Mouse (Mus musculus) Patski (cell line): ENCODE results near the gene Trappc2. TPM values are rescaled to one million over a fixed set of nuclear protein-coding genes. Genes with fewer than 3 reads are reported as not detected.

Source experiments
- ATAC-seq: fragments of 100-300 bp; one replicate; pipeline ENCODE4 v1.8.0; 2021
- CTCF ChIA-PET: fragments of 350-600 bp; sonication (Branson Sonifier 250); formaldehyde crosslinking; loops from one replicate; lab custom pipeline; 2022; ENCODE audit warnings: inconsistent platforms; lab: Charles Lee
- POLR2A ChIA-PET: fragments of 350-600 bp; sonication (Branson Sonifier 250); formaldehyde crosslinking; loops from one replicate; lab custom pipeline; 2022; ENCODE audit warnings: antibody characterized with exemption, inconsistent platforms; lab: Charles Lee
- DNase-seq: peaks from one replicate; pipeline ENCODE4 v3.0.0-alpha.2; 2011; ENCODE audit warnings: low read depth, low spot score
- H3K27me3 ChIP-seq: fragments of 371-371 bp; one replicate; pipeline ENCODE4 v1.5.1; 2021
- CTCF ChIP-seq: fragments of 100-300 bp; IDR thresholded peaks from one replicate; pipeline ENCODE4 v1.5.1; 2021
- in situ Hi-C: fragments of 300-500 bp; cut with MboI; formaldehyde crosslinking; loops from 3 replicates; pipeline ENCODE4 v1.11.1; 2018; ENCODE audit warnings: low pct_unique_long_range_greater_than_20kb, mixed read lengths
- polyA plus RNA-seq: library from polyadenylated mRNA; unstranded; gene quantifications from one replicate; pipeline ENCODE4 v1.2.3, GENCODE M21; 2021

The Trappc2 gene
- polyA plus RNA-seq: 14.4 TPM

DNA sequence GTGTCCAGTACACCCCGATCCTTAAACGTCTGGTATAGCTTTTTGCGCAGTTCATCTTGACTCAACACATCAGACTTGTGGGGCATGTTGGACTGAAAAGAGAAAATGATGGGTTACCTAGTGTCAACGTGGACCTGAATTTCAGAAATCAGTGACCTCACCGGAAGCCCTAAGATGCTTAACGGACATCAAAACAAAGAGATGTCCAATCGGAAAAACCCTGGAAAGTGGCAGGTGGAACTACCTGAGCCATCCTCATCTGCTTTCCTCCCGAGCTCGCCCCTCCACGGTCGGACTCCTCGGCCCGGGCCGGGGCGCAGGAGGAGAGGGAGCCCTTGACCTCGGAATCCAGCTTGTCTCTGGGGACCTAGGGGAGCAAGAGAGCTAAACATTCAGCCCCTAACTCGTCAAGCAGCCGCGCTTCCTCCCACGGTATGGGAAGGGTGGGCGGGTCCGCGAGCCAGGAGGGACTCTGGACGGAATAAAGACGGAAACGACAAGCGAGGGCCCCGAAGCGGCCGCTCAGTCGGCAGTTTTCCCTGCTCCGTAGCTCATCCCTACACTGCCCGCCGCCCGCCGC, at the start of gene Trappc2:
Gene Trappc2, plus strand, starts transcription at position 539 of the 580 bp plus-strand sequence.
- ATAC-seq (peak; percentile 40), DNase-seq (no peak)
- H3K27me3 ChIP-seq: peaks cover 8% of the 10 kb centered on the region
- ChIA-PET POLR2A (interaction anchor here (1.0 kb wide), 1 partner anchor 39 kb away, joined by 4 read pairs; the partner anchor contains the start of gene Rab9), CTCF (no interaction called here)
- TF ChIP-seq CTCF: no peak
- in situ Hi-C loops: loop anchor here (25.0 kb wide), 1 partner anchor 1903 kb away; no protein-coding TSS in a partner anchor

DNA sequence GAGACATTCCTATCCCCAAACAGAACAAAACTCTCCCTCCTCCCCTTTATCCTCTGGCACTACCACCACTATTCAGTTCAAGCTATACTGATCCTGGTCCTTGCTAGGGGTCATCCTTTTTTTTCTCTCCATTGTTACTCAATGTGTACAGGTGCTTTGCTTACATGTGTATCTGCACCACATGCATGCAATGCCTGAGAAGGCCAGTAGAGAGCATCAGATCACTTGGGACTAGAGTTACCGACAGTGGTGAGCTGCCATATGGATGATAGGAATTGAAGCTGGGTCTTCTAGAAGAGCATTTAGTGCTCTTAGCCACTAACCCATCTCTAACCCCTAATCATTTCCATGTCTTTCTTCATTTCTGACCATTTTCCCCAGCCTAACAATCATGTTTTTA, 46.6 kb upstream of the Trappc2 start:
- peak; percentile 22 for TF ChIP-seq CTCF
- ChIA-PET CTCF (interaction anchor here (0.6 to 1.5 kb wide), 2 partner anchors 11 to 22 kb away, joined by 3 to 4 read pairs; no protein-coding TSS in a partner anchor), POLR2A (no interaction called here)
- in situ Hi-C loops: no loop called here
- ATAC-seq (no peak), DNase-seq (no peak)
- peaks cover 4% of the 10 kb centered on the region for H3K27me3 ChIP-seq

DNA sequence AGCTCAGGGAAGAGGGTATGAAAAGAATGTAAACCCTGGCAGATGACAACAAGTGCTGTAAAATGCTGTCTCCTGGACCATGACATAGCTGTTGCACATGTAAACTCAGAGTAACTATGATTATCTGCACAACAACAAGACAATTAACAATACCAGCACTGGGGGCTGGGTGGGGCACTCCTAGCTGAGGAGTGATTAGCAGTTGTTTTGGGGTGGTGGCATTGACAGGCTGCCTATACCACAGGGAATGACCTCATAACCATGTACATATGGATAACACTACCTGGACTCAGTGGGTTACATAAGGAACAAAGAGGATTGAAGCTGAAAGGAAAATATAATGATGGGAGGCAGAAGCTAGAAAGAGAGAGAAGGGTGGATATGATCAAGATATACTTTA, 32.5 kb upstream of the Trappc2 start:
- POLR2A ChIA-PET: no interaction called here

DNA sequence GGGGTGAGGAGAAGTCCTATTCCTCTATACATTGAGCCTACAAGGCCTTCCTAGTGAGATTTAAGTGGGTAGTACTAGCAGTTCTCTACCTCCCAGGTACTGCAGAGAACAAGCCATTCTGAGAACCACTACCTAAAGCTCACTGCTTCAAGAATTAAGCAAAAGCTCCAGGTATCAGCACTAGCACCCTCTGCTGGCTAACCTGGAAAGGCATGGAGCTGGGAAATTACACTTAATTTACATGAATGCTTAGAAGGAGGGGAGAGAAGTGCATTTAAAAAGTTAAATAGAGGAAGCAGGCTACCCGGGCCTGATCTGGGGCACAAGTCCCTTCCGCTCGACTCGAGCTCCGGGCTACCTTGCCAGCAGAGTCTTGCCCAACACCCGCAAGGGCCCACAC, 24.2 kb upstream of the Trappc2 start:
- ATAC-seq: no peak
- DNase-seq: no peak
- peaks cover 6% of the 10 kb centered on the region for H3K27me3 ChIP-seq
- peak; percentile 30 for TF ChIP-seq CTCF
- POLR2A ChIA-PET: no interaction called here
- in situ Hi-C loops: loop anchor here (10.0 kb wide), 1 partner anchor 241 kb away; the partner anchor contains the start of gene Gemin8
- CTCF ChIA-PET: interaction anchor here (0.7 to 3.3 kb wide), 8 partner anchors 8 to 242 kb away, joined by 3 to 25 read pairs (median 3); no protein-coding TSS in a partner anchor

More for the DNA sequence above, 32.5 kb upstream of the Trappc2 start:
- no peak for TF ChIP-seq CTCF
- H3K27me3 ChIP-seq: peaks cover 11% of the 10 kb centered on the region
- CTCF ChIA-PET: interaction anchor here (1.3 kb wide), 1 partner anchor 8 kb away, joined by 3 read pairs; no protein-coding TSS in a partner anchor
- no peak for DNase-seq
- in situ Hi-C loops: no loop called here
- ATAC-seq: peak; percentile 35

DNA sequence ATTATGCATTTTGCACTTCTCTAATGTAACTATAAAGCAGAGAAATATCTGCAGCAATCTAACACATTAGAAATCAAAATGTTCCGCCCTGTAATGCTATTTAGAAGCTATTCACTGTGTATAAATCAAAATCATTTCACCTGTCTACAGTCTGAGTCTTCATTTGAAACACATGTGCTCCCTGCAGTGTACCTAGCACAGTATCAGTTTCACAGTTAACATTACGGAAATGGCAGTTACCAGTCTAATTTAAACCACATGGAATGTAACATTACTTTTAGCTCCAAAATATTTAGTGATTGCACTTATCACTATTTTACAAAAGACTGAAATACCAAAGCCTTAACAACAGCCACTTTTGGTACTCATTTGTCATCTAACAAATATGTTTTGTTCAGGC, 5.6 kb upstream of the Trappc2 start:
- POLR2A ChIA-PET: no interaction called here
- ATAC-seq (no peak), DNase-seq (no peak)
- peaks cover 14% of the 10 kb centered on the region for H3K27me3 ChIP-seq
- no peak for TF ChIP-seq CTCF
- in situ Hi-C loops: loop anchor here (5.0 to 25.0 kb wide), 2 partner anchors 217 to 1898 kb away; no protein-coding TSS in a partner anchor
- CTCF ChIA-PET: no interaction called here

DNA sequence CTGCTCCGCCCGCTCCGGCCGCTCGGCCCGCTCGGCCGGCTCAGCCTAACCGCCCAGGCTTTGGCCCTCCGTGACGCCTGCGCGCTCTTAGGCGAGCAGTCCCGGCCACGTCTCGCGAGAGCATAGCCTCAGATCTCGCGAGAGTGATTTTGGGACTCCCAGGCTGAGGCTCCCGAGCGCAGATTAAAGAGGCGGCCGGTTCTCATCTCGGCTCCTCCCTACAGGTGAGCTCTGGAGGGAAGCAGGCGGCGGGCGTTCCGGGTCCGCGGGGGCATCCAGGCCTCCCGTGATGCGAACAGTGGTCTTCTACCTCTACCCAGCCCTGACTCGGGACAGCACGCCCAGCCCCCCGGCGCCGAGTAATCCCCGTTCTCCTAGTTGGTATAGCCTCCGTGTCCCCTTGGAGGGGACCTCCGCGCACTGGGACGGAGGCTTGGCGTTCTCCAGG, 266 bp downstream of the Trappc2 start, which contains the start of gene Ofd1:
Gene Ofd1, minus strand, starts transcription at position 89 of the 448 bp plus-strand sequence.
- ChIA-PET POLR2A (no interaction called here), CTCF (no interaction called here)
- peaks cover 5% of the 10 kb centered on the region for H3K27me3 ChIP-seq
- in situ Hi-C loops: loop anchor here (25.0 kb wide), 1 partner anchor 1903 kb away; no protein-coding TSS in a partner anchor
- DNase-seq (peak; percentile 19), ATAC-seq (peak; percentile 88)
- TF ChIP-seq CTCF: no peak

DNA sequence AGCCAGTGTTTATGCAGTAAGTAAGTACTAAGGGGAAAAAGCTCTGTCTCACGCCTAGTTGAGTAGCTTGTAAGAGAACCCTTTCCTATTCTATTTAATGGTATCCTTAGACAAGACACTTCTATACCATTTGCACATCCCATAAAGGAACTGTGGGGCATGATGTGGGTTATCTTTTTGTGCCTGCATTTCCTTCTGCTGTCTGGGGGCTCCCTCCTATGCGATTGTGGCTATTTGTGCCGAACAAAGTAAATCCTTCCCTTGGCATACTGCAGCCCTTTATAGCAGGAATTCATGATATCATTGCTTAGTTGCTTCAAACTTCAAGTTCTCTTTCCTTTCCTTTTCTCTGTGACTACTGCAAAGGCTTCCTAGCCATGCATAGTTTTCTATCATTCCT, 4.2 kb downstream of the Trappc2 start:
- in situ Hi-C loops: loop anchor here (25.0 kb wide), 1 partner anchor 1907 kb away; no protein-coding TSS in a partner anchor
- POLR2A ChIA-PET: no interaction called here
- TF ChIP-seq CTCF: no peak
- peaks cover 5% of the 10 kb centered on the region for H3K27me3 ChIP-seq
- DNase-seq (no peak), ATAC-seq (no peak)
- CTCF ChIA-PET: no interaction called here

DNA sequence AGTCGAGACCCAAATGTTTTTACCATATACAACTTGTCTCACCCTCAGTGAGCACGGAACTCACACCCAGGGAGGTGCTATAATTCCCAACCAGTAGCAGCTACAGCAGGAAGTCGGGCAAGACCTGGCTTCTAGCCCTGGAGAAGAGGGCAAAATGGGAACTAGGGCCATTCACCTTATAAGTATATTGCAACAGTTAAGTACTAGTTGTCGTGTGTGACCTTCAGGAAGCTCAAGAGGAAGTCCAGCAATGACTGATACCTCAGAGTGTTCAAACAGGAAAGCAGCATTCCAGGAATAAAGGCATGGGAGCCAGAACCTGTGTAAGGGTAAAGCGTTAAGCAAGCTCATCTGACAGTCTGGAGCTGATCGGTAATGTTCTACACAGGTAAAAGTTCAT, 13.2 kb downstream of the Trappc2 start:
- H3K27me3 ChIP-seq: peaks cover 7% of the 10 kb centered on the region
- ChIA-PET CTCF (no interaction called here), POLR2A (no interaction called here)
- in situ Hi-C loops: no loop called here
- TF ChIP-seq CTCF: no peak
- ATAC-seq (no peak), DNase-seq (no peak)

DNA sequence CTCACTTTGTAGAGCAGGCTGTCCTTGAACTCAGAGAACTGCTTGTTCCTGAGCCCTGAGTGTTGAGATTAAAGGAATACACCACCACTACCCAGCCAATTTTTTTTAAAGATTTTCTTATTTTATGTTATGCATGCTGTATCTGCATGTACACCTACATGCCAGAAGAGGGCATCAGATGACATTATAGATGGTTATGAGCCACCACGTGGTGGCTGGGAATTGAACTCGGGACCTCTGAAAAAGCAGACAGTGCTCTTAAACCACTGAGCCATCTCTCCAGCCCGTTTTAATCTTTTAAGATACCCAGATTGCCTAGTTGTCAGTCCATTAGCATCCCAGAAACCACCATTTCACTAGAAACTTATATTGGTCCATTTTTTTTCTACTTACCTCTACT, 14.0 kb downstream of the Trappc2 start:
- in situ Hi-C loops: no loop called here
- peaks cover 7% of the 10 kb centered on the region for H3K27me3 ChIP-seq
- no peak for ATAC-seq
- ChIA-PET POLR2A (no interaction called here), CTCF (no interaction called here)
- peak; percentile 29 for TF ChIP-seq CTCF
- DNase-seq: no peak

DNA sequence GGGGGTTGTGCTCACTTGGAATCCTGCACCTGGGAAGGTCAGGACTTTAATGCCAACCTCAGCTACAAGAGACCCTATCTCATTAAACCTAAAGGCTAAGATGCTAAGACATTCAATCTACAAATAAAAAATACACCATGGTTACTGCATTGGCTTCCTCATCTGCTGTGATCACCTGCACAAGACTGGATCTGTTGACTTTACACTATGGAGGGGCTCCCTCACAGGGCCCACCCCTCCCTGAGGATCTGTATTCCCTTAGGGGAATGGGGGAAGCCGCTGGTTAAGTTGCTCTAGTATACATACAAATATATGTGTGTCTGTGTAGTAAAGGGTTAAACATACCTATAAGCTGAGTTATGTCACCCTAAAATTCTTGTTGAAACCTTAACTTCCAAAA, 15.2 kb downstream of the Trappc2 start:
- DNase-seq (no peak), ATAC-seq (no peak)
- no peak for TF ChIP-seq CTCF
- peaks cover 7% of the 10 kb centered on the region for H3K27me3 ChIP-seq
- in situ Hi-C loops: no loop called here
- POLR2A ChIA-PET: no interaction called here
- CTCF ChIA-PET: interaction anchor here (1.3 kb wide), 1 partner anchor 39 kb away, joined by 3 read pairs; no protein-coding TSS in a partner anchor

DNA sequence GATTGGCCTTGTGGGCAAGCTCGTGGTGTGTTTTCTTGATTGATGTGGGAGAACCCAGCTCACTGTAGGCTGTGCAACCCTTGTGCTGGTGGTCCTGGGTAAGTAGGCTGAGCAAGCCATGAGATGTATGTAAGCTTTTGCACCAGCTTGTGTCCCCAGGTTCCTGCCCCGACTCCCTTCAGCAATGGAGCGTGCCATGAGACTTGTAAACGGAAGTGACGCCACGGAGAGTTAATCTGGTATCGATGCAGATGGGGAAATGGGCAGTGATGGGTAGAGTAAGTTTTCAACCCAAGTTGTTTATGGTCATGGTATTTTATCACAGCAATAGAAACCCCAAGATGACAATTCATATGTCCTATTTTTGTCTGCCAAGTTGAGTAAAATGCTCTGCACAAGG, 27.9 kb downstream of the Trappc2 start:
- H3K27me3 ChIP-seq: peaks cover 3% of the 10 kb centered on the region
- CTCF ChIA-PET: no interaction called here
- DNase-seq (no peak), ATAC-seq (no peak)
- no peak for TF ChIP-seq CTCF
- in situ Hi-C loops: no loop called here
- POLR2A ChIA-PET: no interaction called here
